Mouse (Mus musculus) frontal cortex, postnatal 36 days (tissue): ENCODE results near the gene Dlg2.

Experiments
- DNase-seq, 2 experiments: peaks; one replicate each; pipeline ENCODE4 v3.0.0; 2022; ENCODE audit warnings: low spot score in 2 of 2

The Dlg2 gene

DNA sequence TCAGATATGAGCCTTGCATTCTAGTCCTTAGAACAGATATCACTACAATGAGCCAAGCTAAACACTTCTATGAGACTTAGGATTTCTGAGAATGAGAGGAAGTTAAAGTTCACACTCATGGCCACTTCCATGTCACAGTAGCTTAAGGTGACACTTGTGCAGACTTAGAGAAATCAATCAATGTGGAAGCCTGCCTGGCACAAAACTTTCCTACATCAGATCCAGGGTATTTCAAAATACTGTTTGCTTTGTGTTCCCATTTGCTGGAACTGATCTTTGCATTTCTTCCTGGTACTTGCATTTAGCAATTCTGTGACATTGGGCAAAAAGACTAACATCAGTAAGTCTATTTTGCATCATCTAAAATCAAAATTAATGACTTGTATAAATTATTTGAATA, 1091.0 kb downstream of the Dlg2 start:
- DNase-seq: no peak

DNA sequence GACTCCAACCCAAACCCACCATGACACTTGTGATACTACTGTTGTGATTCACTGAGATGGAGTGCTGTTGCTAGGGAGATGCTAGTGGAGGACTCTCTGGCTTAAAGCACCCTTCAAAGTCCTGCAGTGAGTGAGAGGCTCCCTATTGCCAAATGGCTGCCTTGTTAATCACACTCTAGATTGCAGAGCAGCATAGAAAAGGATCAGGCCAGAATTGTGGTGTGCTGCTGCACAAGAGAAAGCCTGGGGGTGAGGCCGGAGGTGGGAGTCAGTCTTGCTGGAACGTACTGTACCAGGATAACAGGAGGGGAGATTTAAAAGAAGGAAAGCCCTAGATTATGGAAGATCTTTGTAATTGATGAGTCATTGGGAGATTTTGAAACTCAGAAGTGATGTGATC, 1094.5 kb downstream of the Dlg2 start:
- DNase-seq: no peak

DNA sequence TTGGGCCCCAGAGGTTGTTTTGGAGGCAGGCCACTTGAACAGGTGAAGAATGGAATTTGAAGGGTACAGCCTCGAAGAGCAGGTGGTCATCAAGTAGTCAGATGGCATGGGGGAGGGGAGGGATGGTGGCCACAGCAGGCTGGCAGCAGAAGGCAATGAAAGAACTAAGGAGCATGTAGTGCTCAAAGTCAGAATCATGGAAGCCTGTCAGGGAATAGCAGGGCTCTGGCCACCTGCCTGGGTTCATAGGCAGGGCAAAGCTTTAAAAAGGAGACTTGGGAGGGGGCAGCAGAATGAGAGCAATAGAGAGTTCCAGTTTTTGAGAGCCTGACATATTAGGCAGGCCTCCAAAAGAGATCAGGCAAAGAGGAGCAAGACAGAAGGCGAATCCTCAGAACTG, 1096.2 kb downstream of the Dlg2 start:
- DNase-seq: no peak

GRCm38 (mm10) chr7:91573321-91573720, 1096.8 kb downstream of the Dlg2 start:
- no peak for DNase-seq

GRCm38 (mm10) chr7:91576216-91576615, 1099.7 kb downstream of the Dlg2 start:
- no peak for DNase-seq

- DNase-seq: no peak
Measured at GRCm38 (mm10) chr7:91582203-91582602, 1105.7 kb downstream of the Dlg2 start.

- DNase-seq: no peak
Measured at GRCm38 (mm10) chr7:91583566-91583965, 1107.1 kb downstream of the Dlg2 start.

GRCm38 (mm10) chr7:91591261-91592170, 1115.0 kb downstream of the Dlg2 start:
- no peak for DNase-seq

- DNase-seq: no peak
Measured at GRCm38 (mm10) chr7:91598549-91598948, 1122.1 kb downstream of the Dlg2 start.

GRCm38 (mm10) chr7:91601307-91601706, 1124.8 kb downstream of the Dlg2 start:
- DNase-seq: no peak

GRCm38 (mm10) chr7:91603561-91603960, 1127.1 kb downstream of the Dlg2 start:
- no peak for DNase-seq

DNA sequence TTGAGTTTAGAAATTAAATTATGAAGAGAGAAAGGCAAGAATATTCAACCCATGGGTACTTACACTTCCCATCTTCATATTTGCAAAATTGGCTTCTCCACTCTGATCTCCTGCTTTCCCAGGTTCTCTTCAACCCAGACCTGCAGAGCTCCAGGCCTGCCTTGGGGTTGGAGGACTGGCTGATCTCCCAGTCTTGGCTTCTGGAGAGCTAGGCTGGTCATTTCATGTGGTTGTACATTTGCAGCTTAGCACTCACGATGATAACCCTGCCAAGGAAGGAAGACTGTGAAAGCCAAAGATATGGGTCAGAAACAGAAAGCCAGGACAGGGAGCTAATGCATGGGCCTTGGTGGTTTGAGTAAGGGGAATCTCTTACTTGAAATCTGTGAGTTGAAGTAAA, 1176.6 kb downstream of the Dlg2 start:
- no peak for DNase-seq

DNA sequence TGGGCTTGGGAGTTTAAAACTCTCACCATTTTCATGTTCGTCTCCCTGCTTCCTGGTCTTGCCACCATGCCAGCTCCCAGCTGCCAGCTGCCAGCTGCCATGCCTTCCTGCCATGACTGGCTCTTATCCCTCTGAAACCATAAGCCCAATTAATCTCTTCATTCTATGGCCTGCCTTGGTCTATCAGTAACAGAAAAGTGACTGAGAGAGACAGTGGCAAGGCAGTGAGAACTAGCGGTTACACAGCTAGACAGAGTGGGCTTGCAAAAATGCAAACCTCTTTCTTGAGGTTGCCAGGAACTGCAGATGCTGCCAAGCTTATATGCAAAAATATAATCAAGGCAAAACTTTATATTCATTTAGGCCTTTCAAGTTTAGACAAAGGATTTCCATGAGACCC, 1183.0 kb downstream of the Dlg2 start:
- DNase-seq: no peak

DNA sequence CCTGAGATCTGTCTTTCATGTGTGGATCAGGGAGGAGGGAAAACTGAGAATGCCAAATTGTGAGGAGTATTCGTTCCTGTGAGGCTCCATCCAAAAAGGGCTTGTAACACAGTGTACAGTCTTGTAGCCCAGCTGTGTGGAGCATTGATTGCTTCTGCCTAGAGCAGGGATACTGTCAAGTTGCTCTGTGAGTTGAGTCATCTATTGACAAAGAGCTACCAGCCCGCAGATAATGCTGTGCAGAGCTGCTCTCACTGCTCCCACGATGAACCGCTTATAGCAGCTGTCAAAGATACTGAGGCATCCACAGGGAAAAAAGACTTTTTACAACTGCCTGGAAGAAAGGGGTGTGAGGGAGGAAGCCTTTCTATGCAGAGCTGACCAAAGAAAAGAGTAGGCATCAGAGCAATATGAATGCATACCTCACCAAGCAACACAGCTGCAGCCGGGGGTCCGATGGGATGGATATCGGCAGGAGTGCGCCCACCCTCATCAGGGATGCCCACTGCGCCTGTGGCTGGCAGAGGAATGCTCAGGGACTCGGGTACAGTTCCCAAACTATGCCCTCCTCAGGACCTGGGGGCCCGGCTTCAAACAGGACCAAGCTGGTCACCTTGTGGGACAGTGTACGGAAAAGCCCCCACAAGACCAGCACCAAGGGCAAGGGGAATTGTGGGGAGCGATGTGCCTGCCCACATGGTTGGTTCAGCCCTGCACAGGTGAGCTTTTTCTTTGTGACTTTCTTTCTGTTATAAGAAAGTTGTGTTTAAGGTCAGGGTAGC, 1196.0 kb downstream of the Dlg2 start:
- peak; percentile 63 to 72 for DNase-seq

- no peak for DNase-seq
Measured at GRCm38 (mm10) chr7:91674401-91674800, 1197.9 kb downstream of the Dlg2 start.

- DNase-seq: no peak
Measured at GRCm38 (mm10) chr7:91677934-91678333, 1201.5 kb downstream of the Dlg2 start.

DNA sequence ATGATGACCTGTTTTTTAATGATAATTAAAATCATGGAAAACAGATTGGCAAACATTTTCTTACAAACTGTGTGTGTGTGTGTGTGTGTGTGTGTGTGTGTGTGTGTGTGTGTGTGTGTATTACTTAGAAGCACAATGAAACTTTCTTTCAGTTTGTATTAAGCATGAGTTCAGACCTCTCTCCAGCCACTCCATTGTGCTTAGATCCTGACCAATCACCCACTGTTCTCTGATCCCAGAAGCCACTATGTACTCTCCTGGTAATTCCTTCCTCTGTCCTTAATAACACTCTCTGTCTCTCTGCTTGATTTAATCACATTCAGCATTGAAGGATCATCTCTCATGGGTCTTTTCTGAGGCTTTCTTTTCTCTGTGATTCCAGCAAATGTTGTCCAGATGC, 1211.5 kb downstream of the Dlg2 start:
- DNase-seq: no peak

DNA sequence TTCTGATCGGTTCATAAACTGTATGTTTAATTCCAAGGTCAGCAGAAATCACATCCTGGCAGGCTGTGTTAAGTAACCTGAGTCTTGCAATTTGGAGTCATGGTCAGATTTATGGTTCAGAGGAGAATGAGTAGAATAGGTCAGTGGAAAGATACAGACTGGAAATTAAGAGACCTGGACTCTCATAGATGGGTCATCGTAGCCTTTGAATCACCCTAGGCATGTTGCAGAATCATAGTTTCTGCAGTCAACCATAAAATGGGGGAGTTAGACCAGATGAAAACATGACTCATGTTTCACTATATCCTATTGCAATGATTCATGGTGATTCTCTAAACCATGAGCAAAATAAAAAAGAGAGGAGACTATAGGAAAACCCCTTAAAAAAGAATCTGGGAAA, 1213.4 kb downstream of the Dlg2 start:
- no peak for DNase-seq

- DNase-seq: peak; percentile 39 to 42
Measured at GRCm38 (mm10) chr7:91709853-91710252, 1233.4 kb downstream of the Dlg2 start.

- DNase-seq: peak; percentile 41 to 45
Measured at GRCm38 (mm10) chr7:91711184-91711583, 1234.7 kb downstream of the Dlg2 start.

DNA sequence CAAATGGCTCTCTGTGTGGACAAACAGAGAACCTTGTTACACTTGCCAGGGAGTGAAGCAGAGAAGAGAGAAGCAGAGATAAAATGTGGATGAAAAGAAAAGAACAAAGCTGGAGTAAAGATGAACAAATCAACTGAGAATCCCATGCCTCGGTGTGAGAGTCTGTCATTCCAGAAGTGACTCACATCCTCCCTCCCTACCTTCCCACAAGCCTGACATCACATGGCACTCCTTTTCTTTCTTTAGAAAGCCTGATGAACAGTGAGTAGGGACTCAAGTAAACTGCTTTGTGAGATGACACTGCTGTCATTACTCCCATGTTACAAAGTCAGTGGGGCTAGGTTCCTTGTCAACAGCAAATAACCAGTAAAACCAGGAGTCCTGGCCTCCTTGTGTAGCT, 1239.3 kb downstream of the Dlg2 start:
- DNase-seq: no peak

GRCm38 (mm10) chr7:91716696-91717095, 1240.2 kb downstream of the Dlg2 start:
- DNase-seq: no peak

- no peak for DNase-seq
Measured at GRCm38 (mm10) chr7:91720318-91720717, 1243.8 kb downstream of the Dlg2 start.
